In genomic region chr5:3665225-3665624, GRCm38 (mm10) we compare ENCODE assay signal across 37 mouse cellular contexts. TPM values are rescaled to one million over a fixed set of nuclear protein-coding genes. Genes with fewer than 3 reads are reported as not detected.
"Had no signal": no experiment of that assay in that cellular context is flagged by ENCODE, and none has a peak within 500 bp of the region (broad histone marks: within the 10 kb centered on the region; RNA-seq: fewer than 3 reads in every experiment).

No protein-coding gene starts in this region.

- H3K4me1 ChIP-seq: heart, embryonic 10.5 days; heart, embryonic 12.5 days; hindbrain, embryonic 10.5 days; hindbrain, embryonic 12.5 days had no signal

- H3K27ac ChIP-seq: heart, embryonic 10.5 days; hindbrain, embryonic 10.5 days; hindbrain, embryonic 12.5 days; hindbrain, embryonic 14.5 days; layer of hippocampus, adult 2 months; left cerebral cortex, adult 2 months; limb, embryonic 10.5 days; limb, embryonic 12.5 days; liver, embryonic 13.5 days had no signal

- H3K4me2 ChIP-seq: heart, embryonic 12.5 days; hindbrain, embryonic 12.5 days; hindbrain, embryonic 14.5 days; limb, embryonic 12.5 days; liver, embryonic 11.5 days; liver, embryonic 13.5 days had no signal

- H3K4me3 ChIP-seq: heart, embryonic 10.5 days; heart, embryonic 12.5 days; hindbrain, embryonic 10.5 days; hindbrain, embryonic 12.5 days; layer of hippocampus, adult 2 months; left cerebral cortex, adult 2 months; limb, embryonic 10.5 days; limb, embryonic 12.5 days; liver, embryonic 13.5 days had no signal

- DNase-seq: gastrocnemius, postnatal 14 days; gastrocnemius, postnatal 36 days; heart, adult 18-20 months; heart, postnatal 10 days; heart, postnatal 4 days; kidney, adult 18-20 months; kidney, adult 8-10 months; kidney, postnatal 10 days; kidney, postnatal 25 days; kidney, postnatal 4 days; liver; liver, embryonic 13.5 days had no signal

- H3K9me3 ChIP-seq: heart, embryonic 10.5 days; heart, embryonic 12.5 days; hindbrain, embryonic 10.5 days; hindbrain, embryonic 12.5 days; limb, embryonic 10.5 days; limb, embryonic 12.5 days; liver, embryonic 13.5 days had no signal

- H3K36me3 ChIP-seq: heart, embryonic 10.5 days; heart, embryonic 12.5 days; hindbrain, embryonic 10.5 days; hindbrain, embryonic 12.5 days; limb, embryonic 10.5 days; limb, embryonic 12.5 days; liver, embryonic 13.5 days had no signal

- H3K9ac ChIP-seq: heart, embryonic 12.5 days; hindbrain, embryonic 12.5 days; hindbrain, embryonic 14.5 days; limb, embryonic 12.5 days; liver, embryonic 13.5 days had no signal

- ATAC-seq: hindbrain, embryonic 16.5 days; inflammation-experienced regulatory T-cells, adult 6 months; intestine, embryonic 16.5 days had no signal

- H3K27me3 ChIP-seq: heart, embryonic 12.5 days; hindbrain, embryonic 12.5 days; limb, embryonic 12.5 days; liver, embryonic 13.5 days had no signal

RNA-seq across cellular contexts. Expression of gene Tmbim7, which starts 14.2 kb away (rescaled TPM):
- total RNA-seq: gastrocnemius, adult 18-20 months; gastrocnemius, adult 8-10 months; gastrocnemius, postnatal 14 days; gastrocnemius, postnatal 36 days; heart, adult 18-20 months; heart, adult 8-10 months; heart, postnatal 10 days; heart, postnatal 25 days; heart, postnatal 4 days; layer of hippocampus, adult 2 months; layer of hippocampus, postnatal 10 days; layer of hippocampus, postnatal 25 days; left cerebral cortex, adult 2 months; left cerebral cortex, postnatal 14 days; left cerebral cortex, postnatal 36 days had no signal
- polyA plus RNA-seq: heart, embryonic 10.5 days; heart, embryonic 12.5 days; heart, embryonic 14.5 days; heart, embryonic 16.5 days; hindbrain, embryonic 10.5 days; hindbrain, embryonic 12.5 days; hindbrain, embryonic 14.5 days; hindbrain, embryonic 16.5 days; inflammation-experienced regulatory T-cells, adult 6 months; intestine, embryonic 16.5 days; kidney, embryonic 14.5 days; kidney, embryonic 16.5 days; limb, embryonic 10.5 days; limb, embryonic 12.5 days; liver, embryonic 11.5 days; liver, embryonic 13.5 days had no signal
